Mouse (Mus musculus): ENCODE measurements around the gene Plekhh3. TPM values are rescaled to one million over a fixed set of nuclear protein-coding genes. Genes with fewer than 3 reads are reported as not detected.
"Not testable (repeated sequence)": the region's sequence is repeated elsewhere in the genome, so short reads cannot be mapped to it uniquely, and the experiment has no call there.

The Plekhh3 gene
- total RNA-seq, 2 experiments from 2014 or later = 14.2 to 16.1 TPM

- peak; percentile 73 to 77 for DNase-seq (ENCODE audit: low spot score in 2 of 2)
Measured at GRCm38 (mm10) chr11:101171721-101172433, 726 bp upstream of the Plekhh3 start.

- no peak for DNase-seq (ENCODE audit: low spot score in 2 of 2)
Measured at GRCm38 (mm10) chr11:101170354-101170810, 769 bp downstream of the Plekhh3 start, which contains the start of gene Cntnap1. Gene Cntnap1, plus strand, starts transcription at chr11:101170523.

GRCm38 (mm10) chr11:101169301-101170107, 1.6 kb downstream of the Plekhh3 start:
- DNase-seq (ENCODE audit: low spot score in 2 of 2) = no peak

- no peak for DNase-seq (ENCODE audit: low spot score in 2 of 2)
Measured at GRCm38 (mm10) chr11:101168301-101168980, 2.7 kb downstream of the Plekhh3 start.

- no peak for DNase-seq (ENCODE audit: low spot score in 2 of 2)
Measured at GRCm38 (mm10) chr11:101167963-101168300, 3.2 kb downstream of the Plekhh3 start.

DNA sequence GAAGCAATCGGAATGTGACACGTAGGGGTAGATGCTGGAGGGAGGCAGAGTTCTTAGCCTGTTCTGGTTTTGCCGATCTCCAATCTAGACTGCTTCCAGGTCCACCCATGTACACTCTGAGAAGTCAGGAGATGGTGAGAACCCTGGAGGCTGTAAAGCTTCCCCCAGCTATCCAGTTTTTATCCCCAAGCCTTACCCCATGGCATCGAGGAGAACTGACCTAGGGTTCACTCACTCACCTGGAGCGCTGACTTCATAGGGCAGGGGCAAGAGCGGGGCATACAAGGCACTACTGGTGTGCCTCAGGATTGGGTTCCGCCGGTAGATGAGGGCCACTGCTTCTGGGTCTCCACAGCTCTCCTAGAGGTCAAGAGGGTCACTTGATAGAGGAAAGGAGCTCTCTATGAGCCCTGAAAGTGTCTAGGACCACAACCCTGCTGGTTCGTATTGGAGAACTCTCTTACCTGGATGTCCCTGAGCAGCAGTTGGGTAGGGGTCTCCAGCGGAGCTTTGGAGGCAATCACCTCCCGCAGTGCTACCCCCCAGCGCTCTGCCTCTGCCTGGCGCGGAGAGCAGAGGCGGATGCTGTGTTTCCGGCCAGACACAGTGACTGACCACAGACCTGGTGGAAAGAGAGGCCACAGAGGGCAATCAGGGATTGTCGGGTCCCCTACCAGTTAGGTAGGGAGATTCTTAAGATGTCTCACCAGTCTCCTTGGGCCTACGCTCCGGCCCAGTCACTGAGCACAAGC, 3.8 kb downstream of the Plekhh3 start:
- no peak for DNase-seq (ENCODE audit: low spot score in 2 of 2)

DNA sequence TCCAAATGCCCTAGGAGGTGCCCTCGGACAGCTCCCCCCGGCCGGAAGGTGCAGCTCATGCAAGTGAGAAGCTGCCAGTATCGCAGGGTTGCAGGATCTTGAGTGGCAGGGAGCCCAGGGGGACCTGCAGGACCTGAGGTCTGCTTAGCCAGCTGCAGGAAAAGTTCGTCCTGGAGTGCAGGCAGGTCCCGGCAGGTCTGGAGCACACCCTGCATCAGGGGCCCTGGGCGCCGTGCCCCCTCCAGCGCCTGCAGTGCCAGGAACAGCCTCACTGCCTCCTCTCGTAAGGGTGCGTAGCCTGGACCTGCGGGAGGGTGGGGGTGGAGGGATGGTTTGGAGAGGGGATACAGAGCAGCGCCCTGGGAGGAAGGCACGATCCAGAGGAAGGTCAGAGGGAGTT, 4.8 kb downstream of the Plekhh3 start:
- DNase-seq (ENCODE audit: low spot score in 2 of 2) = no peak

GRCm38 (mm10) chr11:101164677-101165580, 6.2 kb downstream of the Plekhh3 start:
- DNase-seq (ENCODE audit: low spot score in 2 of 2) = no peak

DNA sequence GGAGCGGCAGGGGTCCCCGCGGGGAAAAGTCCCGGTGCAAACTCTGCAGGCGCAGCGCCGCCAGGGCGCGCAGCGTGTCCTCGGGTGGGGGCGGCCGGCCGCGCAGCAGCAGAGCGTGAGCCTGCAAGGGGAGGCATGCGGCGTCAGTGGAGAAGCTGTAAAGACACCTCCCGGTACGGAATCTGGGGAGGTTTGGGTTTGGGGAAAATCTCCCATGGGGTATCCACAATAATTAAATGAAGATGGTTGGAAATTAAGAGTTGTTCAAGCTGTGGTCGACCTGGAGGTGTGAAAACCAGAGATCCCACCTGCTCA, 6.8 kb downstream of the Plekhh3 start:
- DNase-seq (ENCODE audit: low spot score in 2 of 2) = no peak

DNA sequence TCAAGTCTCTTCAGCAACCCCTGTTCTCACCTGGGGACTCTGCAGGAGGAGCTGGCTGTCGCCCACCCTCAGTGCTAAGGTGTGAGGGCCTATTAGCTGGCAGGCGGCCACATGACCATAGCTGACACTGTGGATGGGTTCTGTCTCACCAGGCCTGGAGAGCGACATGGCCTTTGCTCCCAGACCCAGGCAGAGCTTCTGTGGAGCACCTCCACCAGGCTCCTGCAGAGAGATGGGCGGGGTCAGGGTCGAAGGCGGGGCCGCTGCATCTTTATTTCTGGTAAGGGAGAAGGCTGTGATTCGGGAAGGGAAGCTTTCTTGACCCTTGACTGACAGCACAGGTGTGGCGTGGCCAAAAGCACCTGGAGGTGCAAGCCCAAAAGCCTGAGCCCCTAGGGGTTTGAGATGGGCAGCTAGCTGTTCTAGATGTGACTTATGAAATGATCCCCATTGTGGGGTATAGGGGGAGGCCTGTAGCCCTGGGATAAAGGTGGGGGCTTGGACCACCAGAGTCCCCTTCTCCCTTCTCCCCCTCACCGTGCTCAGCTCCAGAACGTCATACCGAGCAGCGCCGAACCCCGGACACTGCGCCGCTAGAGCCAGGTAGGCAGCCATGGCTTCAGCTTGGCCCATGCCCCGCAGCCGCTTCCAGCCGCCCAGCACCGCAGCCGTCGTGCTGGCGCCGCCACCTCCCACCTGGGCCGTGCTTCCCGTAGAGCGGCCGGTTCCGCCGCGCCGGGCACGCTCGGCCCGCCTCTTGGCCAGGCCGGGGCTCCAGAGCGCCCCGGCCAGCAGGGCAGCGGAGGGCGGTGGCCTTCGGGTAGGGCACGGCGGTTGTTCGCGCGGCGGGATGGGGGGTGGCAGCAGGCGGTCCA, 7.4 kb downstream of the Plekhh3 start:
- no peak for DNase-seq (ENCODE audit: low spot score in 2 of 2)

GRCm38 (mm10) chr11:101162772-101163171, 8.4 kb downstream of the Plekhh3 start:
- no peak for DNase-seq (ENCODE audit: low spot score in 2 of 2)

- no peak for DNase-seq (ENCODE audit: low spot score in 2 of 2)
Measured at GRCm38 (mm10) chr11:101162301-101162700, 8.8 kb downstream of the Plekhh3 start.

- no peak for DNase-seq (ENCODE audit: low spot score in 2 of 2)
Measured at GRCm38 (mm10) chr11:101161551-101161950, 9.6 kb downstream of the Plekhh3 start.

GRCm38 (mm10) chr11:101160981-101161505, 10.1 kb downstream of the Plekhh3 start:
- DNase-seq (ENCODE audit: low spot score in 2 of 2) = not testable (repeated sequence)

DNA sequence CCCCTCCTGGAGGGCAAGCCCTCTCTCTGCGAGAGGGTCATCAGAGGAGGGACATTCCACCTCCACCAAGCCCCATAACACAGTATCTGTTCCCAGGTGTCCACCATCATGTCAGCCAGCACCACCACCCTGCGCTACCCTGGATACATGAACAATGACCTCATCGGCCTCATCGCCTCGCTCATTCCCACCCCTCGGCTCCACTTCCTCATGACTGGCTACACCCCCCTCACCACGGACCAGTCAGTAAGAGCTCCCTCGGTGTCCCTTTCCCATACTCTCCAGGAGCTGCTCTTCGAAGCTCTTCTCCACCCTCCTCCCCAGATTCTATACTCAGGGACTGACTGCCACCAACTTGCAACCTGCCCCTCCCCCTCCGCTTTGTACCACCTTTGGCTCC, 11.0 kb downstream of the Plekhh3 start:
- DNase-seq (ENCODE audit: low spot score in 2 of 2) = not testable (repeated sequence)

DNA sequence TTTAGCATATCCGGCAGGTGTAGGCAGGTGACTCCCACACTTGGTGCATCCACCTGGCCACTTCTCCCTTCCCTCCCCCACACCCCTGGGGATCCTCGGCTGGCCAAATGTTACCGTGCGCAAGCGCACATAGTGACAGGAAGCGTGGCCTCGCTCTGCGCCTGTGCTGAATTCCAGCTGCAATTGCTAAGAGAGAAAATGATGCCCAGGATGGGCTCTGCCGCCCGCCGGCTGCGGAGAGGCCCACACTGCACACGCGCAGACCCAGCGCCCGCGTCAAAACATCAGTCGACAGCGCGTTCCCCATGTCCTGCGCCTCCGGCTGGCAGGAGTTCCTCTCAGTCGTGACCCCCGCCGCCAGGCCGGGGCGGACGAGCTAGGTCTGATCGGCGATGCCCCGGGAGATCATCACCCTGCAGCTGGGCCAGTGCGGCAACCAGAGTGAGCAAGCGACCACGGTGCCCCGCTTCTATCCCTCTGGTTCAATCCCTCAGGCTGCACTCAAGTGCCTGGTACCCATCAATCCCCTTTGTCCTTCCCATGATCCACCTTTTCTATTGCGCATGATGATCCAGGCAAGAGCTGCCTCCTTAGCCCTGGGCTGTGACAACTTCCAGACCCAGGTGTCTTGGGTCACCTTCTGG, 15.3 kb downstream of the Plekhh3 start, which contains the start of gene Tubg2:
Gene Tubg2, plus strand, starts transcription at position 180 of the 644 bp plus-strand sequence.
- peak in 1 of 2 experiments; percentile 63 for DNase-seq (ENCODE audit: low spot score in 2 of 2)

DNA sequence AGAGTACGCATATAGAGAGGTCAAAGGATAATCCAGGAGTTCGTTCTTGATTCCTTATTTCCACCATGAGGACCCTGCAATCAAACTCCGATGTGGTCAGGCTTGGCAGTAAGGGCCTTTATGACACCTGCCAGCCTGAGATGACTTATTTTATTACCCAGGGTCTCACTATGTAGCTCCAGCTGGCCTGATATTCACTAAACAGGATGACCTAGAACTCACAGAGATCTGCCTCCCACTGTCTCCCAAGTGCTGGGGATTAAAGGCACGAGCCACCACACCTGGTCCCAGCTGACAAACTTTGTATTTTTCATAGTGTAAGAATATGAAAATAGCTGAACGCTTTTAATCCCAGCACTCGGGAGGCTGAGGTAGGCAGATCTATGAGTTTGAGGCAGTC, 16.0 kb downstream of the Plekhh3 start:
- no peak for DNase-seq (ENCODE audit: low spot score in 2 of 2)

DNA sequence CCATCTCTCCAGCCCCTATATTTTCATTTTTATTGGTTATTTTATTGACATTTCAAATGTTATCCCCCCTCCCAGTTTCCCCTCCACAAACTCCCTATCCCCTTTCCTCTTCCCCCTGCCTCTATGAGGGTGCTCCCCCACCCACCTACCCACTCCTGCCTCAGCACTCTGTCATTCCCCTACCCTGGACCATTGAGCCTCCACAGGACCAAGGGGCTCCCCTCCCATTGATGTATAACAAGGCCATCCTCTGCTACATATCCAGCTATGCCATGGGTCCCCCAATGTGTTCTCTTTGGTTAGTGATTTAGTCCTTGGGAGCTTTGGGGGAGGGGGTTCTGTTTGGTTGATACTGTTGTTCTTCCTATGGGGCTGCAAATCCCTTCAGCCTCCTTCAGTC, 16.5 kb downstream of the Plekhh3 start:
- no peak for DNase-seq (ENCODE audit: low spot score in 2 of 2)

Data from layer of hippocampus, postnatal 14 days (tissue).